Mouse (Mus musculus) forebrain, embryonic 15.5 days (tissue): ENCODE results near the gene Fam118a. TPM values are rescaled to one million over a fixed set of nuclear protein-coding genes. Genes with fewer than 3 reads are reported as not detected.

Source experiments
- ATAC-seq: fragments of 200-750 bp; cut with Nextera tagmentation; replicated peaks from 2 replicates; pipeline ENCODE4 v1.8.0; 2017; ENCODE audit warnings: mild to moderate bottlenecking, moderate TSS enrichment, moderate library complexity
- H3K27ac ChIP-seq: fragments of 300-500 bp; sonication (generic); replicated peaks from 2 replicates; pipeline ENCODE4 v1.5.1; 2015; ENCODE audit warnings: mild to moderate bottlenecking, inconsistent platforms
- H3K27me3 ChIP-seq: fragments of 300-500 bp; sonication (generic); 2 replicates; pipeline ENCODE4 v1.6.1; 2015; ENCODE audit warnings: inconsistent platforms
- H3K36me3 ChIP-seq: fragments of 300-500 bp; sonication (generic); 2 replicates; pipeline ENCODE4 v1.6.1; 2015; ENCODE audit warnings: mild to moderate bottlenecking, inconsistent platforms
- H3K4me1 ChIP-seq: fragments of 300-500 bp; sonication (generic); 2 replicates; pipeline ENCODE4 v1.6.1; 2015; ENCODE audit warnings: inconsistent platforms
- H3K4me2 ChIP-seq: fragments of 300-500 bp; sonication (generic); replicated peaks from 2 replicates; pipeline ENCODE4 v1.6.1; 2015; ENCODE audit warnings: mild to moderate bottlenecking, inconsistent platforms
- H3K4me3 ChIP-seq: fragments of 300-500 bp; sonication (generic); 2 replicates; pipeline ENCODE4 v1.5.1; 2015; ENCODE audit warnings: mild to moderate bottlenecking, inconsistent platforms
- H3K9ac ChIP-seq: fragments of 300-500 bp; sonication (generic); replicated peaks from 2 replicates; pipeline ENCODE4 v1.6.1; 2015; ENCODE audit warnings: mild to moderate bottlenecking, inconsistent platforms
- H3K9me3 ChIP-seq: fragments of 300-500 bp; sonication (generic); 2 replicates; pipeline ENCODE4 v1.6.1; 2016; ENCODE audit warnings: inconsistent platforms
- WGBS: fragments of 180-500 bp; shearing (Covaris S2); methylation state at CpG from one replicate; pipeline ENCODE4 v1.1.7; 2015; ENCODE audit warnings: mixed read lengths; 5-methylcytosine and 5-hydroxymethylcytosine counted together
- polyA plus RNA-seq: library from polyadenylated mRNA; unstranded; fragments of >200 nt; fragmentation: Nextera tagmentation; extraction: Ambion mirVana; gene quantifications from 2 replicates; pipeline ENCODE4 v1.2.1, GENCODE M21; 2015

Fam118a gene
- polyA plus RNA-seq, 1 experiment from 2014 or later, result 32.4 TPM

DNA sequence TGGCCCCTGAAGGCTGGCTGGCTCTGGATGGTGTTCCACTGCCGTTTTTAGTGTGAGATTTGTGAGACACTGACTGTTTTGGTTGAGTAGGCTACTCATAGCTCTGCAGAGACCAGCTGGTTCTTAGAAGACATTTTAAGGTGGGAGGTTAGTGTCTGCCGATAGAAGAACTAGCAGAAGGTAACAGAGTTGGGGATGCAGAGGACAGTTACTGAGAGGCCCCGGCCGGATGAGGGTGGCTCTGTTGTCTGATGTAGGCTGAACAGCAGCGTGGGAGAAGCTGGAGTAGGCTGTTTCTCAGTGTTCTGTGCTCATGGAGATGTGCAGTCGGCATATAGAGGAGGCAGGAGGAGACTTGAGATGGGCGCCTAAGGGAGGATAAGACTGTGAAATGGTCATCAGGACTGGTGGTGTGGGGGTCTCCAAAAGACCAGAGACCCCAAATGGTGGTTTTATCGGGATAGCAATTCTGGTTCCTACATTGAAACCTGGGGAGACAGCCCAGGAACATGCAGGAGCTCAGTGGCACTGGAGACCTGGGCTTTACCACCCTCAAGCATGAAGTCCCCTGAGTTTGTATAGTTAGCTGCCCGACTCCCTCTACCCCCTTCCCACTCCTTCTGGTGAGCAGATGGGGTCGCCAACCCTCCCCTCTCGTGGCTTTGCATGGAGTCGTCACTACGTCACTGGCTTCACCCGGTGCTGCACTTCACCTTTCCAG, 17.6 kb downstream of the Fam118a start:
- ATAC-seq, result no peak
- Histone ChIP-seq H3K9me3 (no peaks in the 10 kb centered on the region), H3K9ac (no peak overlapping the region), H3K36me3 (peaks cover 29% of the 10 kb centered on the region), H3K4me2 (no peak overlapping the region), H3K27me3 (no peaks in the 10 kb centered on the region), H3K27ac (no peak overlapping the region), H3K4me3 (no peak overlapping the region), H3K4me1 (peaks cover 24% of the 10 kb centered on the region)
- WGBS, result 89% methylated on average over 14 of the region's 14 CpGs

DNA sequence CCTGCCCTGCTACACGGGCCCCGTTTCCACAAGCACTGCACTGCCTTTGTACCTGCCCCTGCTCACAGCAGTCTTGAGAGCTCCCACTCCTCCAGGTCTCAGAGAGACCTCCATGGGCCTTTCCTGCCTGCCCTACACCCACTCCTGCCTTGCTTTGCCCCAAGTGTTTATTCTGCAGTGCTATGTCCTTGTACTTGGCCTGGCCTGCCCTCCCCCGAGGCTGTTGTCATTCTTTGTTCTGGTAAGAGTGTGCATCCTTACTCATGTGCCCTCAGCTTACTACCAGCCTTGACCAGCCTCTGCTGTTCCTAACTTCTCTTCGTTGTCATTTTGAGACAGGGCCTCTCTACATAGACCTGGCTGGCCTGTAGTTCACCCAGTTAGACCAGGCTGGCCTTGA, 19.1 kb downstream of the Fam118a start:
- Histone ChIP-seq H3K9ac (no peak overlapping the region), H3K4me1 (peaks cover 10% of the 10 kb centered on the region), H3K27ac (no peak overlapping the region), H3K36me3 (peaks cover 39% of the 10 kb centered on the region), H3K4me3 (no peak overlapping the region), H3K9me3 (no peaks in the 10 kb centered on the region), H3K27me3 (no peaks in the 10 kb centered on the region), H3K4me2 (no peak overlapping the region)
- ATAC-seq, result no peak
- WGBS, result 91% methylated on average over 4 of the region's 4 CpGs

DNA sequence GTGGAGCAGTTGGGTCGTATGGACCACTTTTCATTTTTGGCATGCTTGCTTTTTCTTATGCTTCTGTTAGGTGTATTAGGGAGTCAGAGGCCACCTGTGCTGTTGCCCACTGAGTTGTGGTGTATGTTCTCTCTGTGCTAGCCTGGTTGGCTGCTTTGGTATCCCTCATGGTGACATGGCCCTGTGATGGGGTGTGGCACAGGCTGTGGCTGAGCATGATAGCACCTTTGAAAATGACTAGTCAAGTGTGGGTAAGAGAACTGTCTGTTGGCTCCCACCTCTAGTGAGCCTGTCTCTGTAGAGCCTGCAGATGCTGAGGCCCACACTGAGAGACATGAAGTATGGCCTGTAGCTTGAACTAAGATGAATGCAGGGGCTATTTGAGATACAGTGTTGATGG, 21.0 kb downstream of the Fam118a start:
- WGBS, result 100% methylated on average over 1 of the region's 1 CpGs

DNA sequence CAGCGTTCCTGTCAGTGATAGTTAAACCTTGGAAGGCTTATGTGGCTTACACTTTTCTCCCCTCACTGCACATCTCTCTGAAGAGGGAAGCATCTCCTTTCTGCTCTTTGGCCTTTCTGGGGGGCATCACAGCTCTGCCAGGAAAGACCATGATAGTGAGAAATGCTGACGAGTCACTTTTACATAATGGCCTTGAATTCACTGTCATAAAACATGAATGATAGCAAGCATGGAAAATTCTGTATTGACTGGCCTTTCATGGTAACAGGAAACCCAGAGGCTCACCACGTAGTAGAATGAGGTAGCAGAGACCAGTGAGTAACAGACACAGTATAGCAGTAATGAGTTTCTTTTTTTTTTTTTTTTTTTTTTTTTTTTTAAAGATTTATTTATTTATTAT, 25.4 kb downstream of the Fam118a start:
- H3K4me2 ChIP-seq, result no peak overlapping the region
- no peak for ATAC-seq
- no peaks in the 10 kb centered on the region for H3K27me3 ChIP-seq
- H3K9me3 ChIP-seq, result no peaks in the 10 kb centered on the region
- 91% methylated on average over 3 of the region's 3 CpGs for WGBS
- H3K36me3 ChIP-seq, result peaks cover 29% of the 10 kb centered on the region
- H3K27ac ChIP-seq, result no peak overlapping the region
- H3K4me1 ChIP-seq, result no peaks in the 10 kb centered on the region
- no peak overlapping the region for H3K4me3 ChIP-seq
- H3K9ac ChIP-seq, result no peak overlapping the region

More for the DNA sequence above, 21.0 kb downstream of the Fam118a start:
- ATAC-seq, result no peak
- H3K4me2 ChIP-seq, result no peak overlapping the region
- H3K9me3 ChIP-seq, result no peaks in the 10 kb centered on the region
- H3K27ac ChIP-seq, result no peak overlapping the region
- no peak overlapping the region for H3K9ac ChIP-seq
- H3K4me3 ChIP-seq, result no peak overlapping the region
- no peaks in the 10 kb centered on the region for H3K27me3 ChIP-seq
- H3K36me3 ChIP-seq, result peaks cover 49% of the 10 kb centered on the region
- H3K4me1 ChIP-seq, result no peaks in the 10 kb centered on the region

DNA sequence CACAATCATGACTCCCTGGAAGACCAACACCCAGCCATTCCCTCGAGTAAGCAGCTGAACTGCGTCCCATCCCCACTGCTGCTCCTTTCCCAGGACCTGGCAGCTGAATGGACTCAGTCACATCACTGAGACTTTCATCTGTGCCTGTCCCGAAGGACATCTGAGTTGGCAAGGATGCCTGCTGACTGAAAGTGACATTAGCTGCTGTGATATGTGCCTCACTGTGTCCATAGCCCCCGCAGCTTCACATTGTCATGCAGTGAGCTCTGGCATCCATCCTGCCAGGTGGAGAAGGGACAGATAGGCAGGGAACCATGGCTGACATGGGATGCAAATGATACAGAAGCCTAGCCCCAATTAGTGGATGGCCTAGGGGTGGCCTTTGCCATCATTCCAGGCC, 26.4 kb downstream of the Fam118a start:
- Histone ChIP-seq H3K27me3 (no peaks in the 10 kb centered on the region), H3K4me3 (no peak overlapping the region), H3K27ac (no peak overlapping the region), H3K4me2 (no peak overlapping the region), H3K36me3 (peaks cover 23% of the 10 kb centered on the region), H3K4me1 (no peaks in the 10 kb centered on the region), H3K9ac (no peak overlapping the region), H3K9me3 (no peaks in the 10 kb centered on the region)
- no peak for ATAC-seq
- WGBS, result 85% methylated on average over 4 of the region's 4 CpGs

DNA sequence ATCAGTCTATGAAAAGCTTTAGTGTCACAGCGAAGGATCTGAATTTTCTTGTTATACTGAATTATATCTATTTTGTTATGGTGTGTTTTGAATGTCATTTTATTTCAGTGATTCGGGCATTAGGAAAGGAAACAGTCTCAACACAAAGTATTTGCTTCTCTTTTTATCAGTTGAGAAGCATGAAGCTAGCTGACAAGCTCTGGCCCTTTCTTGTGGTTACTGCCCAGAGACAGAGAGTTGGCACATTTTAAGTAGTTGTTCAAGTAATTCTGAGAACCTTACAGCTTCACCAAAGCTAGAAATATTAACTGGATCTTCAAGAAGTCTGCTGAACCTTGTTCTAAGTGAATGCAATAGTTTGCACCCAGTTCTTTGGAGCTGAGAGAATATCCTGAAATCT, 34.7 kb downstream of the Fam118a start:
- H3K4me1 ChIP-seq, result no peaks in the 10 kb centered on the region
- no peak overlapping the region for H3K4me2 ChIP-seq
- no peaks in the 10 kb centered on the region for H3K27me3 ChIP-seq
- H3K27ac ChIP-seq, result no peak overlapping the region
- 91% methylated on average over 2 of the region's 2 CpGs for WGBS
- H3K4me3 ChIP-seq, result no peak overlapping the region
- H3K9me3 ChIP-seq, result no peaks in the 10 kb centered on the region
- H3K9ac ChIP-seq, result no peak overlapping the region
- peaks cover 7% of the 10 kb centered on the region for H3K36me3 ChIP-seq
- ATAC-seq, result no peak

DNA sequence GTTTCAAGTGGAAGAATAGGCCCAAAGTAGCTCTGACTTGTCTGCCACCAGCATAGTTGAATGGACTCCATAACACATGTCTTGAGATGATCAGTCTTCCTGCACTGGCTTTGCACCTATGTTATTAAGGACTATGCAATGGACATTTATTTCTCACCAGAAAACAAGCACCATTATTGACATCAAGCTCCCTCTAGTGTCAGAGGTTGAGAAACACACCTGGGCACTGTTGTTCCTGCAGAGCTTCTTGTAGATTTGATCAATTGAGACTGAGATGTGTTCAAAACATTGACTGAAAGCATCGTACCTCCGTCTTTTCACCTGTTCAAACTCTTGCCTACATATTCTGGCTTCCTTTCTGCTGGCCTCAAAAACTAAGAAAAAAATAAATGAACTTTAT, 41.8 kb downstream of the Fam118a start:
- no peaks in the 10 kb centered on the region for H3K36me3 ChIP-seq
- no peak for ATAC-seq
- H3K4me1 ChIP-seq, result no peaks in the 10 kb centered on the region
- no peak overlapping the region for H3K9ac ChIP-seq
- 46% methylated on average over 2 of the region's 2 CpGs for WGBS
- H3K27me3 ChIP-seq, result no peaks in the 10 kb centered on the region; the same call in 1 of the 2 replicates
- no peak overlapping the region for H3K27ac ChIP-seq
- no peaks in the 10 kb centered on the region for H3K9me3 ChIP-seq
- H3K4me3 ChIP-seq, result no peak overlapping the region
- no peak overlapping the region for H3K4me2 ChIP-seq

DNA sequence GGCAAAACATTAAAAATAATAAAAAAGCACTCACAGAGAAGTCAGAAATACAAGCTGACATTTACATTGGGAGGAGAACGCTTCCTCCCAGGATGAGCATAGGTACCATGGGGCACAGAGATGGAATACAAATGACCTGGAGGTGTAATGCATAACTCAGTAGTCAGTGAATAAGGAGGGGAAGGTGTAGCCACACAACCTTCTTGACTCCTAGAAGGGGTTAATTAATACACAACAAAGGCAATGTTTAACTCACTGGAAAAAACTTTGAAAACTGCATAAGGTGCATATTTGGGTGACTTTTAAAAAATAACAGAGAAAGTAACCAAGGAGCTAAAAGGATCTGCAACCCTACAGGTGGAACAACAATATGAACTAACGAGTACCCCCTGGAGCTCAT, 43.9 kb downstream of the Fam118a start:
- H3K27me3 ChIP-seq, result no peaks in the 10 kb centered on the region; the same call in 1 of the 2 replicates
- no peak for ATAC-seq
- H3K9ac ChIP-seq, result no peak overlapping the region
- H3K36me3 ChIP-seq, result no peaks in the 10 kb centered on the region
- no peak overlapping the region for H3K4me2 ChIP-seq
- no peak overlapping the region for H3K4me3 ChIP-seq
- 84% methylated on average over 2 of the region's 2 CpGs for WGBS
- no peak overlapping the region for H3K27ac ChIP-seq
- H3K4me1 ChIP-seq, result no peaks in the 10 kb centered on the region
- no peaks in the 10 kb centered on the region for H3K9me3 ChIP-seq

DNA sequence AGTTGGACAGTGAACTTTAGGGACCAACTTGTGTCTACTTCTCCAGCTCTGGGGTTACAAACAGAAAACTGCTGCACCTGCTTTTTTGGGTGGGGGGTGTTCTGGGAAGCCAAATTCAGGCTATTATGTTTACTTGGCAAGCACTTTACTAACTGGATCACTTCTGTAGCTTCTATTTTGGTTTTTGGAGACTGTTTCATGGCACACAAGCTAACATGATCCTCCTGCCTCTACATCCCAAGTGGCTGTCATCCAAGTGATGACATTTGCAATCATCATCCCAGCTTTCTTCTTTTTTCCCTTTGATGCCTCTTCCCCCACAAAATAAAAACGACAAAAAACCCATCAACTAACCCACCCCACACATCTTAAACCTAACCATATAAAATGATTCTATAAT, 56.9 kb downstream of the Fam118a start:
- Histone ChIP-seq H3K4me1 (no peaks in the 10 kb centered on the region), H3K9ac (no peak overlapping the region), H3K27me3 (no peaks in the 10 kb centered on the region), H3K36me3 (no peaks in the 10 kb centered on the region), H3K27ac (0 out of 2 replicates have a peak overlapping the region, but pooled peaks have one; percentile 55), H3K4me3 (no peak overlapping the region), H3K9me3 (no peaks in the 10 kb centered on the region), H3K4me2 (no peak overlapping the region)
- 67% methylated on average over 1 of the region's 1 CpGs for WGBS
- ATAC-seq, result no peak

Other genes starting within 250 kb of the Fam118a start
- gene Phf21b, start 172.9 kb upstream of the Fam118a start, polyA plus RNA-seq, result 11.0 and 13.0 TPM in 2 replicates
- gene Gm29666, start 108.9 kb upstream of the Fam118a start, polyA plus RNA-seq, result 0.92 and 1.0 TPM in 2 replicates
- gene Nup50, start 105.5 kb upstream of the Fam118a start, polyA plus RNA-seq, result 32.5 and 35.7 TPM in 2 replicates
- gene 5031439G07Rik, start 40.4 kb upstream of the Fam118a start, polyA plus RNA-seq, result 22.1 and 27.7 TPM in 2 replicates
- 0.31 and 0.34 TPM in 2 replicates for gene Upk3a, start 11.8 kb upstream of the Fam118a start, polyA plus RNA-seq
- 0.13 and 0.15 TPM in 2 replicates for gene Smc1b, start 103.0 kb downstream of the Fam118a start, polyA plus RNA-seq
- gene Ribc2, start 103.1 kb downstream of the Fam118a start, polyA plus RNA-seq, result 0.59 TPM in 2 replicates
- gene Fbln1, start 177.0 kb downstream of the Fam118a start, polyA plus RNA-seq, result 47.0 and 47.4 TPM in 2 replicates